Mouse (Mus musculus) c-Kit-positive CD71-positive TER-119-negative erythroid progenitor cells, embryonic 14.5 days (primary cell): ENCODE measurements around the gene Lrp2.

Experiments
- DNase-seq: peaks from one replicate; pipeline ENCODE4 v3.0.0-alpha.2; 2013; ENCODE audit warnings: low read depth

Gene Lrp2

DNA sequence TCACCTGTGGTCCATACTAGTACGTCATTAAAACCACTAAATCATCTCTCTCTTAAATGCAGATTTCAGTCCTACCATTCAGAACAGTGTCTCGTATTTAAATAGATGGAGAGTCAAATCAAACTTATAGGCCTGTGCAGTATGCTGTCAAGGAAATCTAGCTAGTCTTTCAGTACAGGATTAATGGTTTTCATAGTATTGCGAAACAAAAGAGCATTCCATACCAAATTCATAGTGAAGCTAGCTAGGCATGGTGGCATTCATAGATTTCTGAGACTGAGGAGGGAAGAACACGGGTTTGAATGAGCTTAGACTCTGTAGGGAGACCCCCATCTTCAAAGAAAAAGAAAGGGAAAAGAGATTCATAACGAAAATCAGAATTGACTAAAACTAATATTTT lies 74.1 kb downstream of the Lrp2 start:
- no peak for DNase-seq

DNA sequence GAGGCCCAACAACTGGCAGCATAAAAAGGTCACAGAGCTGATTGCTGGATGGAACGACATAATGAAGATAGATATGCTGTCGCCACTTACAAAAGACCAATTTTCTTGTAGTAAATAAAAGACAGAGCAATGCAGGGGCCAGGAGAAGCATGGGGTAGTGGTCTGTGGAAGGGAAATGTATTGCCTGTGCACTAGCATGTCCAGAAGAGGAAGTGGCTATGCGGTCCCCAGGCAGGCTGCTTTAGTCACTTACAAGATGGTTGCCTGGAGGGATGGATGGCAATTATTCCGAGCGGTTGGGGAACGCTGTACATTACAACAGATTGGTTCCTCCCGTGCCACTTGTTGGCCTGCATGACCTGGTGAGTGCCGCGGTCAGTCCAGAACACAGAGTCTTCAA lies 85.5 kb downstream of the Lrp2 start:
- DNase-seq: no peak

DNA sequence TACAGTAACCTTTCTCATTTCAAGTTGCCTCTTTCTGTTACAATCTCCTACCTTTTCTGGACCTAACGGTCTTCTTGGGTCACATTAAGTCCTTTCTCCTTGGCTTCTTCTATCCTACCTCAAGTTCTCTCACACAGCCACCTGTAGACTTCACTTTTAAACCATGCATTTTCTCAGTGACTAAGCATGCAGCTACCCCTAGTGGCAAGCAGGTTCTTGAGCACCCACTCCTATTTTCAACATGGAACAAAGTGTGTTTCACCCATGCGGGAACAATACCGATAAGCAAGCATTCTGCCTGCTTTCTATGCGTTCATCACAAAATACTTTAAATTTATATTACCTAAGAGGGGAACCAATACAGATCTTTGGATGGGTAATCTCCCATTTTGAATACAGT lies 92.7 kb downstream of the Lrp2 start:
- no peak for DNase-seq

DNA sequence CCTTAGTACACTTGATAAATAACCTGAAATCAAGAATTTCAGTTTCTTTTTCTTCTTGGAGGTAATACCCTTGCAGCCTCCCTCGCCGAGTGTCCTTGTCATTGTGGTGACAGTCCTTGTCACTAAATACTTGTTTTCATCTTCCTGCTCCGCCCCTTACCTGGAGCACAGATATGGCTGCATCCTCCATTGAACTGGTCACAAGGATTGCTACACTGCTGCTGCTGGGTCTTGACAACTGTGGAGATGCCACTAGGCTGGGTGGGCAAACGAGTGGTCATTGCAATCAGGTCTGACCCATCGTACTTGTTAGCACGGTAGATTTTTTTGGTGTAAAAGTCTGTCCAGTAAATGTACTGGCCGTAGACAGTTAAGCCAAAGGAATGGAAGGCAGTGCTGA lies 104.9 kb downstream of the Lrp2 start:
- no peak for DNase-seq

DNA sequence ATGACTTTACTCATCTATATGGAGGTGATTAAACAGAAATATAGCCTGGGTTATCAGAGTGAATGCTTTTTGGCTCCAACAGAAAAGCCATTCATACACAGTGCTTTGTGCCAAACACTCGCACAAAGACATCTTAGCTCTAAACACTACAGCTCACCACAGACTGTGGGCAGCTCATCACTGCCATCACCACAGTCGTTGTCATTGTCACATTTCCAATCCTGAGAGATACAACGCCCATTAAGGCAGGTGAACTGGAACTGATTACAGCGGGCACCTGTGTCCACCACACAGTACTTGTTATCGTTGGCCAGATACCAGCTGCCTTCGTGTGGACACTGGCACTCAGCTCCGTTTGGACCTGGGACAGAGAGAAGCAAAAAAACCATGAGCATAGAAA lies 106.0 kb downstream of the Lrp2 start:
- DNase-seq: no peak

DNA sequence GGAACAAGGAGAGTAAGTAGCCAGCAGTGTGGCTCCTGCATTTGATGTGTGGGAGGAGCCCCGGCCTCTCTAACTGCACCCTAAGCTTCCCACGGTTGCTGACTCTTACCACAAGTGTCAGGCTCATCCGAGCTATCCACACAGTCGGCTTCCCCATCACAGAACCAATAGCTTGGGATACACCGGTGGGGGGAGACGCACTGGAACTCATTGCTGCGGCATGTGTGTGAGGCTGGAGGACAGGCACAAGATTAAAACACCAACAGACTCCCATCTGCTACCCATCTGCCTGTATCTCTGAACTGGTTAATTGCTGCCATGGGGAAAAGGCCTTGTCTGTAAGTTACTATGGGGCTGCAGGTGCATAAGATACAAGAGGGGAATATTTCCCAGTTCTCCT lies 109.0 kb downstream of the Lrp2 start:
- DNase-seq: no peak

DNA sequence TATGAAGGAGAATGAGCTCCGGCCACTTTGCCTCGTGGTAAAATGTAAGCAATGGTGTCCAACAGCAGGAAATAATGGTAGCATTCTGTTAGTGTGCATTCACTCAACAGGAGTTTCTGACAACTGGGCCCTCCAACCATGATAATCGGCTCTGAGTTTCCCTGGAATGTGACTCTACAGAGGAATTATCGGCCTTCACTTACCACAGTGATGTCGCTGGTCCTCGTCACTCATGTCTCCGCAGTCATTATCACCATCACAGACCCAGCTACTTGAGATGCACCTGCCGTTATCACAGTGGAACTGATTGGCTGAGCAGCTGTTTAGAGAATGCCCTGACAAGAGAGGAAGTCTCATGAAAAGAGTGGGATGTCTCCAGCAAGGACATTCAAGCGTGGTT lies 110.7 kb downstream of the Lrp2 start:
- no peak for DNase-seq

DNA sequence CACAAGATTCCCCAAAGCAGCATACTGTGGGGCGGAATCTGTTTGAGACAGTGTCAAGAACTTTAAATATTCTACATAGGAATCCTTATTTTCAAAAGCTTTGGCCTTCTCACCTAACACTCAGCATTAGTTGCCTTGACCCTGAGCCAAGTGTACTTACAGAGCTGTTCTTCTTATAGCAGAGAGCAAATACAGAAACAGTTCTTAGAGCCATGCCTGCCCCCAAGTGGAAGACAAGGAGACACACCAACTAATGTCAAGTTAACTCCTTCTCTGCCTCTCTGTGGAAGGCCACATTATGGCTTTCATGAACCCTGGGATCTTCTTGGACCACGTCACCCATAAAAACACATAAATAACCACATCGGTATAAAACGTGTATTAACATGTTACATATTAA lies 114.0 kb downstream of the Lrp2 start:
- no peak for DNase-seq

DNA sequence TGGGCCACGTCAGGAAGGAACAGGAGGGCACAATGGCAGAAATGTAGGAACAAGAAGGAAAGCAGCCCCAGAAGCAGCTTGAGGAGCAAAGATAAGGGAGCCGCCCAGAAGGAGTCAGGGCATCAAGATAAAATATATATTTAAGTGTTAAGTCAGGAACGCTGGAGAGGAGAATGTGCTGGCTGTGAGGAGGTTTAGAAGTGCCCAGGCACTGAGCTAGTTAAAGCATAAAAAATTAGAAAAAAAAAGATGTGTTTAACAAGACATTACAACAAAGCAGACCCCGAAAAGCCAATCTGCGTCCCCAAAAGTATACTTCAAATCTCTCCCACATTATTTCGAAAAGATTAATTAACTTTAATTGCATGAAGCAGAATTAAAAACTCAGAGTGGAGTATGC lies 122.3 kb downstream of the Lrp2 start:
- no peak for DNase-seq

DNA sequence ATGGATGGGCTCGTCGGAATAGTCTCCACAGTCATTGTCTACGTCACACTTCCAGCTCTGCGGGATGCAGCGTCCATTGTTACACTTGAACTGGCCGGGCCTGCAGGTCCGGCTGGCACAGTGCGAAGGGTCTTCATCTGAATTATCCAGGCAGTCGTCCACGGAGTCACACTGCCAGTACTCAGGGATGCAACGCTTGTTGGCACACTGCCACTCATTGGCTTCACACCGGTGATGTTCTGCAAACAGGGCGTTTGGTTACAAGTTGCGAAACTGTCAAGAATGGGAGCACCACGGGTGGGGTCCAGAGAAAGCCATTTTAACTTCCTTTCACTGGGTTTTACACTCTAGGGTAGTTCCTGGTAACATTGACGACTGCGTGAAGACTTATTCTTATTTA lies 126.4 kb downstream of the Lrp2 start:
- no peak for DNase-seq

DNA sequence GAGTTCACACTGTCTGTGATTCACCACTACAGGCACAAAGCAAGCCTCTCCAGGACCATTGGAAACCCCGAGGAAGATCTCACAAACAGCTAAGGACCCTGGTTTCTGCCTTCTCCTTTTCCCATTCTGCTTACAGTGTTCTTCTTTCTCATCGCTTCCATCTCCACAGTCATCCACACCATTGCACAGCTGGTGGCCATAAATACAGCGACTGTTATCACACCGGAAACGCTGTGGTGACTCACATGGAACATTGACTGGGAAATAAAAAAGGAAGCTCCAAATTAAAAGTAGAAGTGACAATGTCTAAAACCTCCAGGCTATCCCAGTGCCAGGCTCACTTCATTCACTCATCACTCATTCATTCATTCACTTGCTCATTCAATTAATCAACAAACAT lies 134.7 kb downstream of the Lrp2 start:
- no peak for DNase-seq

DNA sequence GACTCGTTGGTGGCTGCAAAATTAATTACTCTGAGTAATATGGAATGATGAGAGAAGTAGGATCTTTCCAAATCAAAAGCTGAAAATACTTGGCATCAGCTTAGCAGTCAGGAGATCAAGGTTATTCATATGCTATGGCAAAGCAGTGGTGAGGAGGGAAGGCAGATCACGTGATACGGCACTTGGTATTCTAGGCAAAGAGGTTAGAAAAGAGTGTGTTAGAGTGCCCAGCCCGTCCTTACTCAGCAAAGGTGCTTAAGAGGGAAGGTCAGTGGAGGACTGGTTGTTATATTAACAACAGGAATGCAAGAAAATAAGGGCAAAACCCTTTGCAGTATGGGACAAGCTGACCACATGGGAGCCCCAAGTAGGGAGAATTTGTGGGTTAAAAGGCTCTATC lies 137.3 kb downstream of the Lrp2 start:
- no peak for DNase-seq

DNA sequence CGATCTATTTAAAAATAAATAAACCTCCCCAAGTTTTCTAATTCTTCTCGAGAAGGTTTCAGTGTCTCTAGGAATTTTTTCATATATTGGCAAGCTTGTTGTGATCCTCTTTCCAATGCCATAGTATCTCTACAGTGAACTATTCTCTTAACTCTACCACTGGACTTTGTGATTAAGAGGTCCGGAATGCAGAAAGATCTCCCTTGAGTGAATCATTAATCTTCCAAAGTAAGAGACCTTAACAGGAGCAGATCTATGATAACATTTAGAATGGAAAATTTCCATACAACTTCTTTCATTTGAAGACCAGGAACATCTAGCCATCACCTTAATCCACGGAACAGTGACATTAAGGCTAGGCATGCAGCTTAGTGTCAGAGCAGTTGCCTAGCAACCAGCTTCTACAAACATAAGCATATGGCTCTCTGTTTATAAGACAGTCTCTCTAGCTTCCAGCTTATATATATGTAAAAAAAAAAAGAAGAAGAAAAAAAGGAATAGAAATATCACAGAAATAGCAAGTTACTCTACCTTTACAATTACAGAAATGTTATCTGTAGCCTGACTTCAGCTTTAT lies 139.9 kb downstream of the Lrp2 start:
- DNase-seq: no peak

DNA sequence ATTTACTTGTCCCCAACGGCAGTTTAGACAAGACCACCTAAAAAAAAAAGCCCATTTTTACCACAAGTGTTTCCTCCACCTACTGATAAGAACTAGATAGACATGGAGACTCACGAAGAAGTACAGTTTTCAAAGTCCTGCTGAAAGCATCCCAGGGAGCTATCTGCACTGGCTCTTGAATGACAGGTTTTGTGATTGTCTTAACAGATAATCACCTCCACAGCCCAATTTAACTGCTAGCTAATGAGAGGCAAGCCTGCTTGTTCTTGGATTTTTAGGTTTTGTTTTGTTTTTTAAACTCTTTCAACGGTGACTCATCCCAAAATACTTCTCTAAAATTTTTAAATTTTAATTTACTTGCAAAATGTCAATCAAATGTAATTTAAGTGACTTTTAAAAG lies 144.2 kb downstream of the Lrp2 start:
- DNase-seq: no peak

DNA sequence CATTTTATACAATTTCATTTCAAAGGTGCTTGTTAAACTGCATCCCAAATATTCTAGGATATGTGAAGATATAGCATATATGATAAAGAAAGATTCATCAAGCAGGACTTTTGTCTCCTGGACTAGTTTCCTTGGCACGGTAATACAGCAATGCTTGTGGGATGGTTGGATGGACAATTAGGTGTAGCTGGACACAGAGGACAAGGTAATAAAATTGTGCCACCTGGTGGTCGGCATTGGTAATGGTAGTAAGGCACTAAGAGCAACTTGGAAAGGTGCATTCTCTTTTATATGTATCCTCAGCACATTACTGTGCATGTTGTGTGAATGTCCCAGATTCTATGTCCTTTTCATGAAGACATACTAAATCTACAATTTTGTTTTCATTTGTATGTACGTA lies 157.7 kb downstream of the Lrp2 start:
- DNase-seq: peak; percentile 6

DNA sequence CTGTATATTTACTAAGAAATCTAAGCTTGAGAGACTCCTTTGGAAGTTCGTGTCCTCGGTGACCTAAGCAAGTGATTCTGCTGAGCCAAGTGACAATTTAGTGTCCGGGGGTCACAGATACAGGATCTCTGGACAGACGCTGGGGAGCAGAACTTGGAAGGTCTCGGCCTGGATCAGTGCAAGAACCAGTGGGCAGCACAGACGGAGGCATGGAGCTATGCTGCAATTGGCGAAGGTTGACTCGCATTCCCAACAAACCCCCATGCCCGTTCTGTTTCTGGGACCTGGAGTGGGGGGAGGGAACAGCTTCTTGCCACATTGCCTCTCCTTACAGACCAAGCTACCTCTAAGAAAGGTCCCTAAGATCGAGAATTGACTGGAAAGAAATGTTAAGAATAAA lies 158.7 kb downstream of the Lrp2 start:
- DNase-seq: no peak

DNA sequence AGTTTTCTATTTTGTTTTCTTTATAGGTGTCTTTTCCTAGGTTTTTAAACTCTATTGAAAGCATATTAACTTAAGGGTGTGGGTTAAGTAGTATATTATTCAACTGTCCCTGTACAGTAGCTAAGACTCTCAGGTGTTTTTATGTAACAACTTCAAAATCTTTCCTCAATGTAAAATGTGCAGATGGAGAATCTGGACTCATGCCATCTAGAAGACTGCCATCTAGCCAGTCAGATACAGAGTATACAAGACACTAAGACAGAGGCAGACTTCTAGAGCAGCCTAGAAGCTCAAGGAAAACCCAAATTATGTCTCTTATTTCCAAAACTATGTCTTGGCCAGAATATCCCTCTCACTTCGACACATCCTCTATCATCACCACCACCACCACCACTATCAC lies 159.8 kb downstream of the Lrp2 start:
- DNase-seq: no peak

DNA sequence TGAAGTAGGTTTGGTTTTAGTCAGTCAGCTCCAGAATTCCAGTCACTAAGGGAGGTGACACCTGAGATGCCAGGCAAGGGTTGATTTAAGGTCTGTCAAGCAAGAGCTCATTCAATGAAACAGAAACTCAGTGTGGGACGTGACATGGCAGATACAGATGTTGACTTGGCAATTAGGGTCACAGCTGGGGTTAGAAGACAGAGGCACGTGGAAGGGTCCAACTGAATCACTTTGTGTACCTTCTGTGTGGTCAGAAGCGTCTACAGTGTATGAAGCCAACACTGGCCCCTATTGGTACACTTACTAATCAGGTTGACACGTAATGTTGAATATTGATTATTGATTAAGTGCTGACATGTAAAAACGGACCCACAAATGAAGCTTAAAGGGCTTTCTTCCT lies 161.0 kb downstream of the Lrp2 start:
- no peak for DNase-seq

DNA sequence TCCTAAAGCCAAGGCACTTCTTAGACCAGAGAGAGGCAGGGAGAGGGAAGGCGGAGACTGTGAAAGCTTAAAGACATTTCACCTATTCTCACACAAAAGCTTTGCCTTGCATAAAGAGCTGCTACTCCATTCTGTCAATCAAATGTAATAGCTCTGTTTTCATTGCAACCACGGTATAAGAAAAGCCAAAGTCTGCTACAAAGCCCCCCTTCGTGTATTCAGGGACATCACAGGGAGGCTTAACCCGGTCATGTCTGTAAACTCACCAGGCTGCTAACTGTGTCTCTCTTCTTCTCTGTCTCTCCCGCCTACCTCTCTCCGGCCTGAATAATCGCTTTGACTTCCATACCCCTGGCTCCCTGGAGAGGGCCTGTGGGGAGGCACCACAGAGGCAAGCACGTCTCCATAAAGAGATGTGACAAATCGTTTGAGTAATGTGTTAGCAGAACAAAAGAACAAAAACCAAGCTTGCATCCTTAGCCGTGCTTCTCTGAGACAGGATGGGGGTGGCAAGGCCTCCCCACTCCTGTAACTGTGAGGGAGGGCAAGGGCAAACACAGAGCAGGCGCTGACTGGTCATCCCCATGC lies 167.5 kb downstream of the Lrp2 start:
- DNase-seq: no peak

DNA sequence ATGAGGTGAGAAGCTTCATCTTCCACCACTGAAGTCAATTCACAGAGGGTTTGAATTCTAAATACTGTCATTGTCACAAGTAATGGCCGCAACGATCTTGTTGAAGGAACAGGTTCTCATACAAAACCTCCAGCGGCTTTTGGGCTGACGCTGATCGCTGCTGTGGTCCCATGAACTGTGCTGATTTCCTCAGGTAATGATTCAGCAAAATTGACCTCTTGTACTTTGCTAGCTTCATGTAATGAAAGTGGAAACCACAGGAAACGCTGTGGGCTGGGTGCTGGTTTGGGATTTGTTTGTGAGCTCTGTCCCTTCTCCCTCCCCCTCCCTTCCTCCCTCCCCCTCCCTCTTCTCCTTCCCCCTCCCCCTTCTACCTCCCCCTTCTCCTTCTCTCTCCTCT lies 170.8 kb downstream of the Lrp2 start:
- DNase-seq: no peak

DNA sequence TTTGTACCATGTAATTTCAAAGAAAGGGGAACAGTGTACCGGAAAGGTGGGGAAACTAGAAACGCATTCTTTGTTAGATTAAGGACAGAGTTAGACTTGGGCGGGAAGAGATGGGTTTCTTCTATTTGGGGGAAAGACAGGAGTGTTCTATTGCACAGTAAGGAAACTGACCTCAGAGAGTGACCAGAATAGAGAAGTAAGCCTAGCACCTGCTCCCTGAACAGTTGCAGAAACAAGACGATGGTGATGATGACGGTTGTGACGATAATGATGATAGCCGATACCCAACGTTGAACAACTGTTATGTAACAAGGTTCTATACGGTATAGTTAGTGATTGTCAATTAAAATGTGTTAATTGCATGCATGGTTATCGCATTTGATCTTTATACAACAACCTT lies 171.3 kb downstream of the Lrp2 start:
- no peak for DNase-seq

DNA sequence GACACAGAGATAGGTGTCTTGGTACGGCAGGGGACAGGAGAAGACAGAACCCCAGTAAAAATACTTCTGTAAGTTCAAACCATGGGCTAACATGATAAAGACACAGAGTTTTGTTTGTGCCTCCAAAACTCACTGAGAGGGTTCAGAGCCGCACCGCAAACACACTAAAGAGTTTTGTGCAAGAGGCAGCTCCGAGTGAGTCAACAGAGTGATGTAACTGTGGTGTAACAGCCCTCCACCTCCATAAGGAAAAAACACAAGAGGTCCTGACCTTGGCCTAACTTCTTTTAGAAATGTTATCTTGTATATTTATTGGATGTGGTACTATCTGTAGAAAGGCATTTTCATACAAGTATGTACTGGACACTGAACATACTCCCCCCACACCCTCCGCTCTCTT lies 180.2 kb downstream of the Lrp2 start:
- no peak for DNase-seq

DNA sequence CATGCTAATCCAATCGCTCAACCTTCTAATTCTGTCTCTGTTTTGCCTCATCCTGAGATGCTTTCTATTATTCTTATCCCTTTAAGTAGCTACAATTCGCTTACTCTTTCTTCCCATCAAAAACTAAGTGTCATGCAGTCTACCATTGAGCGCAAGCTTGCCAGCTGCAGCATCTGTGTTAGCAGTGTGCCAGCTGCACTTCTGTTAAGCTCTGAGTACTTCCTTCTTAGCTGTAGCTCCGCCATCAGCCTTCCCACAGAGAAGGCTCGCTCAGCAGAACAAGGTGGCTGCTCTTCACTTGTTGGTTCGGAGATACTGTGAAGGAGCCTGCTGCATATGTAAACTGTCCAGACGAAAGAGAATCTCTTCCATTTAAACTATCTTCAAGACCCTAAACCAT lies 183.6 kb downstream of the Lrp2 start:
- no peak for DNase-seq

DNA sequence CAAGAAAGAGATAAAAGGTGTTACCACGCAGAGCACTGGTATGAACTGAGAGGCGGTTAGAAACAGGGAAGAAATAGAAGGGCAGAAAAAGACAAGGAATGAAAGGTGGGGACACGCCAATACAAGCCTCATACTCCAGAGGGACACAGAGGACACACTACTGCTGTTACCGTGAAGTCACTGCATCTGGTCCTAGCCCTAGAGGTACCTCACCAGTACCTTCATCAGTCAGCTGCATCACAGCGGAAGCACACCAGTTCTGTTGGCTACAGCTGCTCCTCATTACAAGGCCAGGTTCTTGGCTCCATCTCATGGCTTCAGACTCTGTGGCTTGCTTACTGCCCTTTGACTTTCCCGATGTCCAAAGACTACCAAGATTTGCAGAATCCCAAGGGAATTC lies 184.0 kb downstream of the Lrp2 start:
- no peak for DNase-seq
